Mouse (Mus musculus) neural tube, embryonic 12.5 days (tissue): Measurements from ENCODE around the gene Selenof. TPM values are rescaled to one million over a fixed set of nuclear protein-coding genes. Genes with fewer than 3 reads are reported as not detected.

Experiments used
- ATAC-seq: fragments of 200-750 bp; cut with Nextera tagmentation; 2 replicates; pipeline ENCODE4 v1.8.0; 2017; ENCODE audit warnings: low read depth, mild to moderate bottlenecking, moderate TSS enrichment, moderate library complexity; ENCODE audit not compliant: low FRiP score
- H3K27ac ChIP-seq: fragments of 300-500 bp; sonication (generic); 2 replicates; pipeline ENCODE4 v1.5.1; 2016
- H3K27me3 ChIP-seq: fragments of 300-500 bp; sonication (generic); replicated peaks from 2 replicates; pipeline ENCODE4 v1.6.1; 2016; ENCODE audit warnings: mild to moderate bottlenecking
- H3K36me3 ChIP-seq: fragments of 300-500 bp; sonication (generic); 2 replicates; pipeline ENCODE4 v1.6.1; 2016; ENCODE audit warnings: mild to moderate bottlenecking
- H3K4me1 ChIP-seq: fragments of 300-500 bp; sonication (generic); 2 replicates; pipeline ENCODE4 v1.6.1; 2016
- H3K4me2 ChIP-seq: fragments of 300-500 bp; sonication (generic); replicated peaks from 2 replicates; pipeline ENCODE4 v1.6.1; 2016; ENCODE audit warnings: mild to moderate bottlenecking
- H3K4me3 ChIP-seq: fragments of 300-500 bp; sonication (generic); 2 replicates; pipeline ENCODE4 v1.5.1; 2016
- H3K9ac ChIP-seq: fragments of 300-500 bp; sonication (generic); 2 replicates; pipeline ENCODE4 v1.6.1; 2016; ENCODE audit warnings: mild to moderate bottlenecking
- H3K9me3 ChIP-seq: fragments of 300-500 bp; sonication (generic); 2 replicates; pipeline ENCODE4 v1.6.1; 2016; ENCODE audit warnings: mild to moderate bottlenecking
- WGBS: fragments of 180-500 bp; shearing (Covaris S2); methylation state at CpG from one replicate; pipeline ENCODE4 v1.1.7; 2016; 5-methylcytosine and 5-hydroxymethylcytosine counted together
- polyA plus RNA-seq: library from polyadenylated mRNA; unstranded; fragments of >200 nt; fragmentation: Nextera tagmentation; extraction: Ambion mirVana; gene quantifications from 2 replicates; pipeline ENCODE4 v1.2.1, GENCODE M21; 2016

Gene Selenof
- polyA plus RNA-seq, 1 experiment from 2014 or later: 491 TPM

GRCm38 (mm10) chr3:144550036-144550435 lies 20.1 kb upstream of the Selenof start:
- Histone ChIP-seq H3K36me3 (no peaks in the 10 kb centered on the region), H3K9me3 (no peaks in the 10 kb centered on the region), H3K27me3 (no peaks in the 10 kb centered on the region), H3K9ac (no peak overlapping the region), H3K4me1 (peaks cover 20% of the 10 kb centered on the region), H3K4me2 (no peak overlapping the region), H3K27ac (no peak overlapping the region), H3K4me3 (no peak overlapping the region)
- no peak for ATAC-seq
- 90% methylated on average over 5 of the region's 5 CpGs for WGBS

DNA sequence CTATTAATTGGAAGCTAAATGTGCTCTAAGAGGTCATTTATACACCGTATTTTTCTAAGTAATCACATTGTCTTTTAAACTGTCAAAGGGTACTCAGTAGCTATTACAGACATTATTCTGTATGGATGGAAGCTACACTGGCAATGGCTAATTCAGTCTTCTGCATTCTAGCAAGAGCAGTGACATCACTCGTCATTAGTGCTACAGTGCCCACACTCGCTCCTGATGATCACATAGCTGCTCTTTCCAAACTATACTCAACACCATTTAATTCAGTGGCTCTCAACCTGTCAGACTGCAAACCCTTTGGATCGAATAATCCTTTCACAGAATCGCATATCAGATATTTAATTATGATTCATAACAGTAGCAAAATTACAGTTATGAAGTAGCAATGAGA lies 19.4 kb upstream of the Selenof start:
- Histone ChIP-seq H3K9ac (no peak overlapping the region), H3K36me3 (no peaks in the 10 kb centered on the region), H3K4me3 (no peak overlapping the region), H3K9me3 (no peaks in the 10 kb centered on the region), H3K27ac (no peak overlapping the region), H3K4me1 (peaks cover 17% of the 10 kb centered on the region), H3K27me3 (no peaks in the 10 kb centered on the region), H3K4me2 (no peak overlapping the region)
- ATAC-seq: no peak
- 90% methylated on average over 5 of the region's 5 CpGs for WGBS

- 74% methylated on average over 4 of the region's 4 CpGs for WGBS
- H3K27ac ChIP-seq: no peak overlapping the region
- H3K9ac ChIP-seq: no peak overlapping the region
- H3K4me1 ChIP-seq: peaks cover 12% of the 10 kb centered on the region
- no peak overlapping the region for H3K4me2 ChIP-seq
- H3K4me3 ChIP-seq: no peak overlapping the region
- no peak for ATAC-seq
- no peaks in the 10 kb centered on the region for H3K27me3 ChIP-seq
- no peaks in the 10 kb centered on the region for H3K9me3 ChIP-seq
- H3K36me3 ChIP-seq: no peaks in the 10 kb centered on the region
Observed at GRCm38 (mm10) chr3:144551416-144551815, 18.7 kb upstream of the Selenof start.

- Histone ChIP-seq H3K9ac (no peak overlapping the region), H3K27ac (no peak overlapping the region), H3K9me3 (no peaks in the 10 kb centered on the region), H3K36me3 (no peaks in the 10 kb centered on the region), H3K4me2 (no peak overlapping the region), H3K27me3 (no peaks in the 10 kb centered on the region), H3K4me1 (peaks cover 22% of the 10 kb centered on the region), H3K4me3 (no peak overlapping the region)
- peak; percentile 60 for ATAC-seq
- WGBS: 35% methylated on average over 7 of the region's 7 CpGs
Observed at GRCm38 (mm10) chr3:144553942-144554341, 16.2 kb upstream of the Selenof start.

DNA sequence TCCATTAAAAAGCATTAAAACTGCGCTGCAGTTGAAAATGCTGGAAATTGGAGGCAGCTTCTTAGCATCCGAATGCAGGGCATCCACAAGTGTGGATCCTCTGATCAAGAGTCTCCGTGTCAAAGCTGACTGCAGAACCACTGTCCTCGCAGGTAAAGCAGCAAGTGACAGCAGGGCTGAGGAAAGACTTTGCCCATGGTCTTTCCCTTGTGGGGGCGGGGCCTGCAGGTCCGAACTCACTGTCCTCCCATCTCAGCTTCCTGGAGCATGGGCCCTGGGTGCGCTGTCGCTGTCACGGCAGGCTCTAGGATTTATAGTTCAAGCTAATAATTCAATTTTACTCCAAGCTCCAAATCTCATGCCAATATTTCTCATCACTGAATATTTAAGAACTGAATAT lies 15.6 kb upstream of the Selenof start:
- H3K27ac ChIP-seq: no peak overlapping the region
- no peak overlapping the region for H3K4me3 ChIP-seq
- no peaks in the 10 kb centered on the region for H3K27me3 ChIP-seq
- H3K9me3 ChIP-seq: no peaks in the 10 kb centered on the region
- H3K9ac ChIP-seq: no peak overlapping the region
- no peaks in the 10 kb centered on the region for H3K36me3 ChIP-seq
- WGBS: 69% methylated on average over 9 of the region's 9 CpGs
- no peak overlapping the region for H3K4me2 ChIP-seq
- H3K4me1 ChIP-seq: peaks cover 22% of the 10 kb centered on the region
- no peak for ATAC-seq

DNA sequence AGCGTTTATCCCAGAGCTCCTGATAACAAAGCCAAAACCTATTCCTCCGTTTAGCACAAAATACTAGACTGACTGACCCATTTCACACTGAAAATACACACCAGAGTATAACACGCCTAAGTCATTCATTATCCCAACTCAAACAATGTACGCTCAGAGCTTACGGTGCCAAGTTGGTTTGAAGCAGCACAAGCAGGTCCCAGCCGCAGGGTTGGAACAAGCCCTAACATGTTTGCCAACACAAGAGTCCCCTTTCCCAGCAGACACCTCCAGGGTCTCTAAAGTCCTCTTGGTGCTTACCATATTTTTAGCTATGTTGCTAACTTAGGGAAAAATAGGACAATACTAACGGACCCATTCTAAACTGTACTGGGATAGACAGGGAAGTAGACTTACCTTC lies 15.0 kb upstream of the Selenof start:
- ATAC-seq: no peak
- peaks cover 22% of the 10 kb centered on the region for H3K4me1 ChIP-seq
- WGBS: 87% methylated on average over 7 of the region's 7 CpGs

DNA sequence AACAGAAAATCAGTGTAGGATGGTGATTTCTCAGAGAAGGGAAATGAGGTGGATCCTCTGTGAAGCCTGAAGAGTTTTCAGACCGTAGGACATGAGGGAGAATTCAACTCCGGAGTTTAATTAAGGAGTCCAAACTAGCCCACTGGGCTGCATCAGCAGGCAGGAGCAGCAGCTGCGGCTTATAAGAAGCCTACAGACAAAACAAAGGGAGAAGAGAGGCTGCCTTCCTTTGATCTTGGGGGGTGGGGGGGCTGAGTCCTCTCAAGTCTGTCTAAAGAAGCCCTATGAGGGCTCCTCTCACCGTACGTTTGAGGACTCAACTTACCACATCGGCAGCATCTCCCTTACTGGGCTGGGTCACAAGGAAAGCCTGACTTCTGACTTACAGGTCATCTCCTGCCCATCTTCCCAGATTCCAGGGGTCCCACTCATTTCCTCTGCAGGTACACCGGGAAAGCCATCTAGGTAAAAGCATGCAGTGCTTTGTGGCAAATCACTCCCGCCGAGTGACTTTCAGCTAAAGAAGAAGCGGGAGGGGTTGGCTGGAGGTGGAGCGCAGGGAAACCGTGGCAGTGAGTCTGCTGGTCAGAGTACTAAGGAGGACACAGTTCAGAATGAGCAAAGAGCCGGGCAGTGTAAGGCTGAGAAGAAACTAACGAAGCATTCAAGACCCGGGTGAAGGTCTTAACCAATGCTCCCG lies 13.3 kb upstream of the Selenof start:
- H3K27ac ChIP-seq: no peak overlapping the region
- H3K4me2 ChIP-seq: peak overlapping the region; percentile 47
- H3K9me3 ChIP-seq: no peaks in the 10 kb centered on the region
- 4% methylated on average over 16 of the region's 16 CpGs for WGBS
- H3K36me3 ChIP-seq: no peaks in the 10 kb centered on the region; the same call in 1 of the 2 replicates
- no peak; the same call in 1 of the 2 replicates for ATAC-seq
- no peak overlapping the region for H3K4me3 ChIP-seq
- H3K9ac ChIP-seq: peak overlapping the region; percentile 23; the same call in 1 of the 2 replicates
- H3K27me3 ChIP-seq: no peaks in the 10 kb centered on the region
- H3K4me1 ChIP-seq: peaks cover 22% of the 10 kb centered on the region

More for the DNA sequence above, 15.0 kb upstream of the Selenof start:
- Histone ChIP-seq H3K27ac (no peak overlapping the region), H3K4me2 (no peak overlapping the region), H3K9me3 (no peaks in the 10 kb centered on the region), H3K9ac (no peak overlapping the region), H3K27me3 (no peaks in the 10 kb centered on the region), H3K4me3 (no peak overlapping the region), H3K36me3 (no peaks in the 10 kb centered on the region)

DNA sequence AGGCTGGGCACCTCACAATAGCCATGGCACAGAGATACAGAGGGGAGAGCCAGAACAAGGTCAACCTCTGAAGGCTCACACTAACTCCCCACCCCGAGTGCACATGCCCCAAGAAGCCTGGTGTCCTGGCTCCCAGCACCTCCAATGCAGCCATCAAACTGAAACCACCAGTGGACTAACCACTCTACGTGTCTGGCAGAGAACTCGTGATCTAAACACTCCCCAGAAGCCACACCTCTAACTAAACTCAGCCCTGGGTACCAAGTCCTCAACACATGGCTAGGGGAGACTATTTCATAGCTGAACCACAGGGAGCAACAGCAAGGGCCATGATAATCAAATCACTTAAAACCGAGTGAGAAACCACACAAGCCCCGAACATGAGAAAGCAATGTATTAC lies 11.8 kb upstream of the Selenof start:
- Histone ChIP-seq H3K36me3 (no peaks in the 10 kb centered on the region; the same call in 1 of the 2 replicates), H3K27me3 (no peaks in the 10 kb centered on the region), H3K9ac (no peak overlapping the region), H3K27ac (no peak overlapping the region), H3K4me1 (peaks cover 22% of the 10 kb centered on the region), H3K4me3 (no peak overlapping the region), H3K9me3 (no peaks in the 10 kb centered on the region), H3K4me2 (no peak overlapping the region)
- 45% methylated on average over 5 of the region's 5 CpGs for WGBS
- no peak for ATAC-seq

GRCm38 (mm10) chr3:144561511-144562250 lies 8.4 kb upstream of the Selenof start:
- Histone ChIP-seq H3K4me2 (no peak overlapping the region), H3K4me1 (peaks cover 10% of the 10 kb centered on the region), H3K9me3 (no peaks in the 10 kb centered on the region), H3K36me3 (no peaks in the 10 kb centered on the region; the same call in 1 of the 2 replicates), H3K4me3 (no peak overlapping the region), H3K9ac (no peak overlapping the region), H3K27ac (no peak overlapping the region), H3K27me3 (no peaks in the 10 kb centered on the region)
- no peak for ATAC-seq
- WGBS: 78% methylated on average over 22 of the region's 22 CpGs

GRCm38 (mm10) chr3:144563916-144564315 lies 6.2 kb upstream of the Selenof start:
- Histone ChIP-seq H3K9ac (no peak overlapping the region), H3K4me3 (no peak overlapping the region), H3K27me3 (no peaks in the 10 kb centered on the region), H3K4me2 (no peak overlapping the region), H3K9me3 (no peaks in the 10 kb centered on the region), H3K36me3 (no peaks in the 10 kb centered on the region; the same call in 1 of the 2 replicates), H3K27ac (no peak overlapping the region), H3K4me1 (peaks cover 12% of the 10 kb centered on the region)
- ATAC-seq: no peak
- 90% methylated on average over 7 of the region's 7 CpGs for WGBS

DNA sequence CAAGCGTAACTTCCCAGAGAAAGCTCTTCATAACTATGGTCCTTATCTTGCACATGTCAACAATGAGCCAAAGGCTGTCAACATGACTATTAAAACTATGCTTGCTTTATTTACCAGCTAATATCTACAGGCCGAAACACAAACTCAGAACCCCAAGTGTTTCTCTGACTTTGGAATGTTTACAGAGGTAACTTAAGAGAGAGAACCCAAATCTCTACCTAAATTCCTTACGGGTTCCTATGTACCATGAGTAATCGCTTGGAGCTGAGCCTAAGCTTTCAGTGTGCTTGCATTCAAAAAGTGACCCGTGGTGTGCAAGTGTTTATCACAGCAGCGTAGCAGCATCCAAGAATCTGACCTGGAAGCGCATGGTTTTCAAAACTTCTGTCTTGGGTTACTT lies 4.9 kb upstream of the Selenof start:
- Histone ChIP-seq H3K36me3 (no peaks in the 10 kb centered on the region; the same call in 1 of the 2 replicates), H3K27ac (no peak overlapping the region)
- 96% methylated on average over 7 of the region's 7 CpGs for WGBS

GRCm38 (mm10) chr3:144568861-144569361 lies 1.2 kb upstream of the Selenof start:
- Histone ChIP-seq H3K4me3 (peak overlapping the region; percentile 62), H3K27me3 (no peaks in the 10 kb centered on the region), H3K36me3 (peaks cover 5% of the 10 kb centered on the region), H3K9ac (peak overlapping the region; percentile 88), H3K9me3 (no peaks in the 10 kb centered on the region), H3K27ac (0 out of 2 replicates have a peak overlapping the region, but pooled peaks have one; percentile 79), H3K4me1 (peaks cover 25% of the 10 kb centered on the region), H3K4me2 (peak overlapping the region; percentile 84)
- no peak for ATAC-seq
- WGBS: under 1% methylated on average over 21 of the region's 21 CpGs

More for the DNA sequence above, 4.9 kb upstream of the Selenof start:
- no peak overlapping the region for H3K4me2 ChIP-seq
- H3K9ac ChIP-seq: no peak overlapping the region
- H3K27me3 ChIP-seq: no peaks in the 10 kb centered on the region
- no peaks in the 10 kb centered on the region for H3K9me3 ChIP-seq
- peaks cover 12% of the 10 kb centered on the region for H3K4me1 ChIP-seq
- no peak for ATAC-seq
- H3K4me3 ChIP-seq: no peak overlapping the region
